Mouse (Mus musculus) lung, postnatal 4 days (tissue): ENCODE data around the gene Klhdc3.
A peak's percentile ranks its signal among the peaks of the same experiment; 100 is the strongest.

Source experiments
- DNase-seq, 2 experiments: peaks; one replicate each; pipeline ENCODE4 v3.0.0; 2021

Gene Klhdc3

DNA sequence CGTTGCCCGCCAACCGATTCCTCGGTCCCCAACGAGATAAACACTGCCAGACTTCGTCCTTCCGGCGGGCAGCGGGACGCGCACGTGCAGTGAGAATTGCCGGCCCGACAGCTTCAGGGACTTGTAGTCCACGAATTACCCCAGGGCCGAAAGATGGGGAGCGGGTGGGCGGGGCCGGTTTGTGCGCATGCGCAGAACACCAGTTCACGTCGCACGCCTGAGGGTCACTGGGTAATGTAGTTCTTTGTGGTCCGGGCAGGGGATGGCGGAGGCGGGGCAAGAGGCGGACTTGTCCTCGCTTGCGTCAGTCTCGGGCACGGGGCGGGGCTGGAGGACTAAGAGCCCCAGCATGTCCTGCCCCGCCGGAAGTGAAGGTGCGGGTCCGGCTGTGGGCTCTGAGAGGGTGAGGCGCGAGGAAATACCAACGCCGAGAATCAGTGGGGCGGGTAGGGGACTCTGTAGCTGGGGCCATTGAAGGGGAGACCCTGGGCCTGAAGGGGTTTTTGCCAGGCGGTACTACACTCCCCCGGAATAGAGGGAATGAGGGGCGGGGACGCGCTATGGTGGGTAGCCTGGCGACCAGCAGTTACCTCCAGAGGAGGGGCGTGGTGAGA is at the start of gene Klhdc3:
Gene Klhdc3 (minus strand): TSS at position 155 of the 614 bp plus-strand sequence.
- peak; percentile 98 to 99 for DNase-seq

GRCm38 (mm10) chr17:46728904-46729318 is 48.2 kb upstream of the Klhdc3 start, which contains the start of gene Gnmt:
TSS of gene Gnmt (minus strand) at chr17:46729168.
- DNase-seq, result peak; percentile 57 to 77

- DNase-seq, result no peak
Observed at GRCm38 (mm10) chr17:46728496-46728895, 47.8 kb upstream of the Klhdc3 start.

DNA sequence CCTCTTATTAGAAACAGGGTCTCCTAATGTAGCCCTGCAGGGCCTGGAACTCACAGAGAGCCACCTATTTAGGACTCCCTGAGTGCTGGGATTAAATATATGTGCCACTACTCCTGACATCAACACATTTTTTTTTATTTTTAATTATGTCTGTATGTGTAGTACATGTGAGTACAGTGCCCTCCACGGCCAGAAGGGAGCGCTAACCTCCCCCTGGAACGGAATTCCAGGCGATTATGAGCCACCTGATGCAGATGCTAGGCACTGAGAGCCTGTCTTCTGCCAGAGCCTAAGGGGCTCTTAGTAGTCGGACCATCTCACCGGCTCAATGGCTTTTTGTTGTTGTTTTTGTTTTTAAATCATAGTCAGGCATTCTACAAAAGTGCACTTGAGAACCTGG is 47.3 kb upstream of the Klhdc3 start:
- DNase-seq, result peak in 1 of 2 experiments; percentile 60

- no peak for DNase-seq
Observed at GRCm38 (mm10) chr17:46727271-46727670, 46.6 kb upstream of the Klhdc3 start.

GRCm38 (mm10) chr17:46725731-46726645 is 45.3 kb upstream of the Klhdc3 start:
- no peak for DNase-seq

GRCm38 (mm10) chr17:46725273-46725672 is 44.6 kb upstream of the Klhdc3 start:
- peak in 1 of 2 experiments; percentile 55 for DNase-seq

- DNase-seq, result no peak
Observed at GRCm38 (mm10) chr17:46724477-46725084, 43.9 kb upstream of the Klhdc3 start.

GRCm38 (mm10) chr17:46721077-46721476 is 40.4 kb upstream of the Klhdc3 start:
- DNase-seq, result no peak

DNA sequence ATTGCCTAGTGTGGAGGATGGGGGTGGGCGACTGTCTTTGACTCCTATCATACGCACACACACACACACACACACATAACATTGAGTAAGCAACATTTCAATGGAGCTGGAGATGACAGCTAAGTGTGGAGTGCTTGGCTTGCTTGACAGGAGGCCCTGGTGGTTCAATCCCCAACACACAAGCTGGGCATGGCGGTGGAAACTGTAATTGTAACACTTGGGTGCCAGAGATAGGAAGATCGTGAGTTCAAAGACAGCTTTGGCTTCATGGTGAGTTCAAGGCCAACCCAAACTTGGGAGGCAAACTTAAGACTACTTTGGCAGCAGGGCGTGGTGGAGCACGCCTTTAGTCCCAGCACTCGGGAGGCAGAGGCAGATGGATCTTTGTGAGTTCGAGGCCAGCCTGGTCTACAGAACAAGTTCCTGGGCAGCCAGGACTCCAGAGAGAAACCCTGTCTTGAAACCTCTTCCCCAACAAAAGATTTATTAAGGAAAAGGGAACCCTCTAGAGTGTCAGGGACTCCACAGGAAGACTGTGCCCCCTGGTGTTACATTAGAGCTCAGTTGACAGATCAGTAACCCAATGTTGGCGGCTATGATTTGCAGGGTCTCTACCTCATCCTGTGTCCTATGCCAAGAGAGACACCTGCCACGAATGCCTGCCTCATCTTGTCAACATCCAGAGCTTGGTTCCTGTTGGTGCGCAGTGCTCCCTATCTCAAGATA is 34.2 kb upstream of the Klhdc3 start:
- no peak for DNase-seq

DNA sequence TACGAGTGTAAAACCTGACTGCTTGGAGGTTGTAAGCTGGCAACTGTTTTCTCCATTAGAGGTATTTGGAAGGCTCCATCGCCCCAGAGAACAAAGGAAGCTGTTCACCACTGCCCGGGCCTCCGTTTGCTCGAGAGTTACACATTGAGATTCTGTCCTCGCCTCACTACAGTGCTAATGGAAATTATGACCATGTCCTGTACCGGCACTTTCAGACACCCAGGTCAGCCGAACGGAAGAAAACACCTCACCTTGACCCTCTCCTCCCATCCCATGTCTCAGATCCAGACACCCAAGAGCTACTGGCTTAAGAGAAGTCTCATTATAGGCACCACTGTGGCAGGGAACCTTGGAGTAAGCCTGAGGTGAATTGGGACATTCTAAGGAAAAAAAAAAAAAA is 33.1 kb upstream of the Klhdc3 start:
- no peak for DNase-seq

GRCm38 (mm10) chr17:46712442-46712841 is 31.7 kb upstream of the Klhdc3 start:
- no peak for DNase-seq

DNA sequence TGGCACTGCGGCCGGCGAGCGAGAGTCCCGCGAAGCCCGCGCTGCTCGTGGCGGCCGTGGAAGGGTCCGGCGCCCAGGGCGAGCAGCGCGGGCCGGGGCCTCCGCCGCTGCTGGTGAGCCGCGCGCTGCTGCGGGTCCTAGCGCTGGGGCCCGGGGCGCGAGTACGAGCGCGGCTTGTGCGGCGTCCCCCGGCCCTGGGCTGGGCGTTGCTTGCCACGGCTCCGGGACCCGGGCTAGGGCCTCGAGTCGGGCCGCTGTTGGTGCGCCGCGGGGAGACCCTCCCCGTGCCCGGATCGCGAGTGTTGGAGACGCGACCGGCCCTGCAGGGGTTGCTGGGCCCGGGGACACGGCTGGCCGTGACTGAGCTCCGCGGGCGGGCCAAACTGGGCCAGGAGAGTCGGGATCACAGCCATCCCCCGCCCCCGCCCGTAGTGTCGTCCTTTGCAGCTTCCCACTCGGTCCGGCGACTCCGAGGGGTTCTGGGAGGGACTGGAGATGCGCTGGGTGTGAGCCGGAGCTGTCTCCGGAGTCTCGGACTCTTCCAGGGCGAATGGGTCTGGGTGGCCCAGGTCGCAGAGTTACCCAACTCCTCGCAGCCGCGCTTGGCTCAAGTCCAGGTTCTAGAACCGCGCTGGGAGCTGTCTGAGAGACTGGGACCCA is 31.0 kb upstream of the Klhdc3 start:
- peak; percentile 58 to 68 for DNase-seq

GRCm38 (mm10) chr17:46710959-46711597 is 30.4 kb upstream of the Klhdc3 start, which contains the start of gene Pex6:
TSS of gene Pex6 (plus strand) at chr17:46711463.
- peak; percentile 95 to 96 for DNase-seq

DNA sequence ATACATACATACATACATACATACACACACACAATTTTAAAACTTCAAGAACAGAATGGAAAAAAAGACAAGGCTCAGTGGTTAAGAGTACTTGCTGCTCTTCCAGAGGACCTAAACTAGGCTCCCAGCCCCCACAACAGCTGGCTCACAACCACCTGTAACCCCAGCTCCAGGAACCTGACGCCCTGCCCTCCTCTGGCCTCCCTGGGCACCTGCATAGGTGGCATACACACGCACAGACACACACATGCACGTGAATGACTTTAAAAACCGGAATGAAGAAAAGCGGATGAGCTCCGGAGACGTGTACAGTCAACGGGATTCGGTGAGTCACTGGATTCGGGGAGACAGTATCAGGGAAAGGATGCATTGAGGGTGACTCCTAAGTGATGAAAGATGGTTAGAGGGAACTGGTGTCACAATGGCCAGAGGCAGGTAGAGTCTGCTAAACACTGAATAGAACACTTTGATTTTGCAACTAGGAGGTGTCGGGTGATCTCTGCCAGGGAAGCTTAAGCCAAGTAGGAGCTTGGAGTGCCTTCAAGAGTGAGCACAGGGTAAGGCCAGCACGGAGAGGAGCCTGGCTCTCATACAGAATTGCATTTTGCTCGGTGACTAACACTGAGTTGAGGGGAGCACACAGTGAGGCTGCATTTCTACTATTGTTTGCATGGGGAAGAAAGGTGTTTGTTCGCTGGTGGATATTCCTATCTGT is 25.8 kb upstream of the Klhdc3 start:
- DNase-seq, result no peak

- peak; percentile 98 for DNase-seq
Observed at GRCm38 (mm10) chr17:46704887-46705835, 24.4 kb upstream of the Klhdc3 start, which contains the start of gene Ppp2r5d. TSS of gene Ppp2r5d (minus strand) at chr17:46705111.

DNA sequence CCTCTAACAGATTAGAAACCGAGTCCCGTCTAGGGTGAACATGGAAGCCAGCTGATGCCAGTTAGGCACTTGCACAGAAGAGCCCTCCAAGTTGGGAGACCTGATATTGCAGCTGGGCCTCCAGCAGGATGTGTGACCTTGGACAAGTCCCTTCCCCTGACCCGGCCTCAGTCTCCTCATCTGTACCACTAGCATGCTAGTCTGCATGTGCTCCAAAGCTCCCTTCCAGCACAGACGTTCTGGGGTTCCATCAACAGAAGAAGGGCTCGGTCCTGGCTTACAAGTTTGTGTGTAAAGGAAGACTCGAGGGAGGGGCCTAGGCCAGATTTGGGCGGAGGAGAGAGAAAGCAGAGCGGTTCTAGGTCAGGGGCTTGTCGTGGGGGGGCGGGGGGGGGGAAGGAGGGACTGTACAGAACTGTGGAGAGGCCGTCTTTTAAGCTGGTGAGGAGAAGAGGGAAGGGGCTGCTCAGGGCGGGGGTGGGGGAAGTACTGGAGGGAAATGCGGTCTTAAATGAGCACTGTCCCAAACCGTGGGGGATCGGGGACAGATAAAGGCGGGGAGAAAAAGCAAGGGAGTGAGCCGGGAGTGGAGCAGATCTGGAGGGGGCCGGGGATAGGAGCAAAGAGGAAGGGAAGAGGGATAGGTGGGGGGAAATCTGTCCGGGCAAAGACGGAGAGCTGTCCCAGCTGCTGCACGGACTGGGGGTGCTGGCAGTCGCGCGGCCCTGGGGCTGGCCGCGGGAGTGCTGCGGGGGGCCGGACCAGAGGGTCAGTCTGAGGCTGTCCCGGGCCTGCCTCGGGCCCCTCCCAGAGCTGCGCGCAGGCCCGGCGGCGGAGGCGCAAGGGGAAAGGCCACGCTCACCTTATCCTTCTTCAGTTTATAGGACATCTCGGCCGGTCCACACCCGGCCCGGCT is 23.5 kb upstream of the Klhdc3 start:
- DNase-seq, result no peak

- DNase-seq, result no peak
Observed at GRCm38 (mm10) chr17:46702506-46702905, 21.8 kb upstream of the Klhdc3 start.

- no peak for DNase-seq
Observed at GRCm38 (mm10) chr17:46702100-46702499, 21.4 kb upstream of the Klhdc3 start.
